Mouse (Mus musculus) activated CD4-positive, CD25-positive, alpha-beta regulatory T cell (primary cell): ENCODE measurements around the gene Spata3. TPM values are rescaled to one million over a fixed set of nuclear protein-coding genes. Genes with fewer than 3 reads are reported as not detected.

Experiments
- polyA plus RNA-seq, 2 experiments: library from polyadenylated mRNA; unstranded; fragments of 100-300 nt; shearing (Covaris generic); gene quantifications; one replicate each; pipeline ENCODE4 v1.2.1; 2017

Gene Spata3
- under 1 TPM in 1 of 2 experiments, not detected in 1; 0.29 TPM for polyA plus RNA-seq

GRCm38 (mm10) chr1:86016516-86016915 is at the start of gene Spata3:
Gene Spata3 (plus strand): TSS chr1:86016816.

DNA sequence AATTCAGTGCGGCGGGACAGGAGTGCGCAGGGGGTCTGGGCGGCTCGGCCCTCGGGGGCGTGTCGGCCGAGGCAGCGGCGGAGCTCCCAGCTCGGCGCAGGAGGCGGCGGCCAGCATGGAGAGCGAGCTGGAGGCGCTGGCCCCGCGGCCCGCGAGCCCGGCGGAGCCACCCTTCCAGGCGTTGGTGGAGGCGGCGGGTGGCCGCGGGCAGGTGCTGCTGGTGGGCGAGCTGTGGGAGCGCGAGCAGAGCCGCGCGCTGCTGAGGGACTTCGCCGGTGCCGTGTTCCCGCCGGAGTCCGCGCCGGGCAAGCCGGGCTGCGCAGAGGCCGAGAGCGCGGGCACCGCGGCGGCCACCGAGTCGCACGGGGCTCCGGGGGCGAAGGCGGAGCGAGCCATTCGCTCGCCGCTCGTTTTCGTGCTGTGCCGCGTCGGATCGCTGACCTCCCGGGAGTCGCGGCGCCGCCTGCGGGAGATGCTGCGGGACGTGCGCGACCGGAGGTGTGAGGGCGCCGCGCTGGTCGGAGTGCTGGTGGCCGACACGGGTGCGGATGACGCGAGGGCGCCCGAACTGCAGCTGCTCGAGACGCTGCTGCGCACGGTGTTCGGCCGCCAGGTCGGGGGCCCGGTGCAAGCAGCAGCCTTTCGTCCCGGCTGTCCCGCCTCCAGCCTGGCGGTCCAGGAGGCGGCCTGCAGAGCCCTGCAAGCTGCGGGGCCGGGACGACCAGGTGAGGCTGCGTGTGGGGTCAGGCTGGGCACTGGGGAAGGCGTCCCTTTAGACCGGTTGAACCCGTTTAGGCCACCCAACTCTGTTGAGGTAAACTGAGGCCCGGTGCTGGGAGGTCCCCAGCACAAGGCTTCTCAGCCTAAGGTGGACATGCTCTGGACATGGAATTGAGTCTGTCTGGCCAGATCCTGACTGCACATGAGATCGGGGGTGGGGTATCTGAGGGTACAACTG is 29.5 kb downstream of the Spata3 start, which contains the start of gene 2810459M11Rik:
TSS of gene 2810459M11Rik (plus strand) at position 16 of the 958 bp plus-strand sequence.

DNA sequence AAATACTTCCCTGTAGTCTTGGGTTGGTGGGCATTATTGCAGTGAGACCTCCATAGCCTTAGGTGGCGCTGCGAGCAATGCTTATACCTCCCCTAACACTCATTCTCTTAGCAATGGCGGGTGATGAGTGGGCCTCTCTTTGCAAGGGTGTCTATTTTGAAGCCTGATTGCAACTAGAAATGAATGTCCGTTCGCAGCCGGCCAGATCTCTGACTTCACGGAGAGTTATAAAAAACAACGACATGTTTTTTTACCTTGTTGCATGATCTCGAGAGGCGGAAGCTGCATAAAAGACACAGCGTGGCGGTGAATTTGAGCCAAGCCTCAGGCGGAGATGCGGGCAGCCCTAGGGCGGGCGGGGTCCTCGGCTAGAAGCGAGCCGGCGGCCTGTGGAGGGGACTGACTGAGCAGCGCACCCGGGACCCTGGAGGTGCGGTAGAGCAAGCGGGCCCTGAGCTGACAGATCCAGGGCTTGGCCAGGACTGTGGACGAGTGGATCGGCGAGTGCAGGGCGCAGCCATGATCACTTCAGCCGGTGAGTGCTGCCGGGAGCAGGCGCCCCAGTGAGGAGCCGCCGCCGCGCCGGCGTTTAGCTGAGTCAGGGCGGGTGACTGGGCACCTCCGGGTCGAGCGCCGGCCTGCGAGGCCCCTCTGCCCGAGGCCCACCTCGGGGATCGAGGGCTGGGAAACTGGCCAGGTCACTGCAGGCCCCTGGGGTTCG is 47.8 kb downstream of the Spata3 start, which contains the start of gene Psmd1:
TSS of gene Psmd1 (plus strand) at position 117 of the 721 bp plus-strand sequence.

Other genes starting within 250 kb of the Spata3 start
- gene A630001G21Rik, start 238.2 kb upstream of the Spata3 start, polyA plus RNA-seq = 10 to 100 TPM; 22.1 to 27.7 TPM
- gene Cab39, start 223.4 kb upstream of the Spata3 start, polyA plus RNA-seq = 100 to 1,000 TPM; 208 to 269 TPM
- 100 to 1,000 TPM; 246 to 391 TPM for gene Itm2c, start 122.5 kb upstream of the Spata3 start, polyA plus RNA-seq
- gene 4933407L21Rik, start 88.3 kb upstream of the Spata3 start, polyA plus RNA-seq = under 1 TPM; 0.24 to 0.79 TPM
- gene Gpr55, start 55.8 kb upstream of the Spata3 start, polyA plus RNA-seq = 10 to 100 TPM in 1 of 2 experiments, 1 to 10 TPM in 1; 1.2 to 16.6 TPM
- under 1 TPM; 0.21 to 0.76 TPM for gene 2810459M11Rik, start 29.0 kb downstream of the Spata3 start, polyA plus RNA-seq
- 100 to 1,000 TPM in 1 of 2 experiments, 10 to 100 TPM in 1; 97.5 to 101 TPM for gene Psmd1, start 47.6 kb downstream of the Spata3 start, polyA plus RNA-seq
- under 1 TPM; 0.42 to 0.70 TPM for gene Htr2b, start 95.2 kb downstream of the Spata3 start, polyA plus RNA-seq
- gene Gm21972, start 116.8 kb downstream of the Spata3 start, polyA plus RNA-seq = not detected
- 10 to 100 TPM in 1 of 2 experiments, 1 to 10 TPM in 1; 5.1 to 10.5 TPM for gene Armc9, start 138.0 kb downstream of the Spata3 start, polyA plus RNA-seq